Mouse (Mus musculus): ENCODE measurements around the gene Hbb-bt.

GRCm38 (mm10) chr7:103810296-103810695, 3.5 kb downstream of the Hbb-bt start:
- no peak for TF ChIP-seq CTCF (conservative IDR thresholded peaks at IDR 0.05; ENCODE audit: low read length)
- no peak for TF ChIP-seq POU5F1 (IDR thresholded peaks at IDR 0.05; ENCODE audit: borderline replicate concordance, low read length)
